Comparison of ENCODE assay signal across 7 mouse cellular contexts in the genomic region with DNA sequence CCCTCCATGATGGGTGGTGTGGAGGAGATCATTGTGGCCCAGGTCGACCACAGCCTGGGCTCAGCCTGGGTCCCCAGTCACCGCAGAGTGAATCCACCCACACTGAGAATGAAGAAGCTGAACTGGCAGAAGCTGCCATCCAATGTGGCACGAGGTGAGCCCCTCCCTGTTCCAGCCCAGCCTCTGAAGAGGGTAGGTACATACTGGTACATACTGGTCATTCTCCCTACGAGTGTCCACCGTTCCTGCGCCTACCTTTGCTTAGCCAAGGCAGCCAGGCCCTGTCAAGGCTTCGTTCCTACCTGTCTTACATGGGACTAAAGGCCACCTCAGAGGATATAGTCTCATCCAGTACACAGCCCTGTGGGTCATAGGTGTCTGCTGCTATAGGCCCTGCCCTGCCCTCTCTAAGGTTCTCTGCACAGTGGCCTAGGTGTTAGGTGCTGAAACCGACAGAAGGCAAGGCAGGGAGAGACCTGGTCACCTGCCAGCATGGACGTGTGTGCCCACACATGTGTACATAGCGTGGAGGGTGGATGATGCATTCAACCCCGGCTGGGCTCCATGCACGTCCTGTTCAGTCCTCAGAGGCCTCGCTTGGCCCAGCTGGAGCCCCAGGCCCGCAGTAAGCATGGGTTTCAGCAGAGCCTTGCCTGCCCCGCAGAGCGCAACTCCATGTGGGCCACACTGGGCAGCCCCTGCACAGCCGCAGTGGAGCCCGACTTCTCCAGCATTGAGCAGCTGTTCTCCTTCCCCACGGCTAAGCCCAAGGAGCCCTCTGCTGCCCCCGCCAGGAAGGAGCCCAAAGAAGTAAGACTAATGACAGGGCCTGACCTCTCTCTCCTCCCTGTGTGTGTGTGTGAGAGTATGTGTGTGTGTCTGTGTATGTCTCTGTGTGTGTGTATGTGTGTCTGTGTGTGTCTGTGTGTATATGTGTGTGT. TPM values are rescaled to one million over a fixed set of nuclear protein-coding genes. Genes with fewer than 3 reads are reported as not detected.
DNase-seq lines count a peak whose midpoint lies in the region; ATAC-seq and TF ChIP-seq lines count a peak whose summit lies in the region.

No protein-coding gene starts in this region.

- H3K27me3 ChIP-seq in hindbrain, embryonic 10.5 days (ENCODE audit: insufficient read depth, poor library complexity, severe bottlenecking): no peaks in the 10 kb centered on the region
- no peaks in the 10 kb centered on the region for H3K27me3 ChIP-seq in liver, embryonic 12.5 days (replicated peaks)
- no peaks in the 10 kb centered on the region for H3K27me3 ChIP-seq in midbrain, embryonic 16.5 days (ENCODE audit: control insufficient read depth, insufficient read depth, low read depth, low read length)

- H3K4me1 ChIP-seq in cortical plate, adult 2 months (ENCODE audit: control insufficient read depth, insufficient read depth, low read length): no peaks in the 10 kb centered on the region
- H3K4me1 ChIP-seq in hindbrain, embryonic 10.5 days (replicated peaks): peaks cover 26% of the 10 kb centered on the region
- H3K4me1 ChIP-seq in liver, embryonic 12.5 days: peaks cover 13% of the 10 kb centered on the region
- no peaks in the 10 kb centered on the region for H3K4me1 ChIP-seq in midbrain, embryonic 16.5 days (ENCODE audit: control insufficient read depth, insufficient read depth, low read length)

- H3K9ac ChIP-seq in liver, embryonic 12.5 days: no peak overlapping the region
- no peak overlapping the region for H3K9ac ChIP-seq in midbrain, embryonic 16.5 days (ENCODE audit: low read depth, low read length)

- peak; percentile 41 for ATAC-seq in liver, embryonic 12.5 days
- peak; percentile 57; the same call in 1 of the 2 replicates for ATAC-seq in midbrain, embryonic 16.5 days

- no peak overlapping the region for H3K4me2 ChIP-seq in liver, embryonic 12.5 days
- no peak overlapping the region for H3K4me2 ChIP-seq in midbrain, embryonic 16.5 days (ENCODE audit: low read length)

- no peak overlapping the region for H3K27ac ChIP-seq in cortical plate, adult 2 months (ENCODE audit: insufficient read depth, low read length)
- H3K27ac ChIP-seq in hindbrain, embryonic 10.5 days: peak overlapping the region; percentile 70
- H3K27ac ChIP-seq in liver, embryonic 12.5 days: no peak overlapping the region
- H3K27ac ChIP-seq in midbrain, embryonic 16.5 days (ENCODE audit: low read length): no peak overlapping the region

- TF ChIP-seq CTCF in cortical plate, adult 2 months (IDR thresholded peaks at IDR 0.05; ENCODE audit: extremely low read depth, insufficient read depth, low read length): peak; percentile 45

- TF ChIP-seq POLR2A in cortical plate, adult 2 months (IDR thresholded peaks at IDR 0.05; ENCODE audit: extremely low read depth, insufficient read depth, low read length): no peak

- WGBS in hindbrain, embryonic 10.5 days: 63% methylated on average over 20 of the region's 20 CpGs
- WGBS in liver, embryonic 12.5 days (ENCODE audit: insufficient replicate concordance): 65% methylated on average over 20 of the region's 20 CpGs
- WGBS in midbrain, embryonic 16.5 days: 63% methylated on average over 20 of the region's 20 CpGs

- H3K9me3 ChIP-seq in hindbrain, embryonic 10.5 days: no peaks in the 10 kb centered on the region
- no peaks in the 10 kb centered on the region for H3K9me3 ChIP-seq in liver, embryonic 12.5 days (replicated peaks)
- no peaks in the 10 kb centered on the region for H3K9me3 ChIP-seq in midbrain, embryonic 16.5 days (replicated peaks; ENCODE audit: control insufficient read depth, low read length, poor library complexity, severe bottlenecking)

- H3K4me3 ChIP-seq in cortical plate, adult 2 months (ENCODE audit: insufficient read depth, low read length): no peak overlapping the region
- H3K4me3 ChIP-seq in hindbrain, embryonic 10.5 days: no peak overlapping the region
- no peak overlapping the region for H3K4me3 ChIP-seq in liver, embryonic 12.5 days
- H3K4me3 ChIP-seq in midbrain, embryonic 16.5 days (ENCODE audit: low read depth, low read length): no peak overlapping the region

- peak; percentile 44 for DNase-seq in ovary, postnatal 14 days (ENCODE audit: low spot score)
- DNase-seq in ovary, postnatal 10 days (ENCODE audit: low spot score): no peak
- DNase-seq in hindbrain, embryonic 10.5 days (ENCODE audit: low spot score): peak; percentile 65
- no peak for DNase-seq in frontal cortex, postnatal 25 days (ENCODE audit: low spot score in 2 of 2)

- H3K36me3 ChIP-seq in hindbrain, embryonic 10.5 days: no peaks in the 10 kb centered on the region
- H3K36me3 ChIP-seq in liver, embryonic 12.5 days: peaks cover 71% of the 10 kb centered on the region
- no peaks in the 10 kb centered on the region for H3K36me3 ChIP-seq in midbrain, embryonic 16.5 days (ENCODE audit: control insufficient read depth, insufficient read depth, low read length)

RNA-seq across cellular contexts. Expression of a gene that starts 14.9 kb away (rescaled TPM):
- 38.0 and 44.6 TPM in 2 replicates for polyA plus RNA-seq in cortical plate, adult 2 months (2012; rRNA removed)
- polyA plus RNA-seq in hindbrain, embryonic 10.5 days (2016; fragmentation: Nextera tagmentation; extraction: Ambion mirVana): 3.7 and 5.5 TPM in 2 replicates
- polyA plus RNA-seq in liver, embryonic 12.5 days (2016; fragmentation: Nextera tagmentation; extraction: Ambion mirVana): 5.2 and 5.6 TPM in 2 replicates
- polyA plus RNA-seq in midbrain, embryonic 16.5 days (2015; fragmentation: Nextera tagmentation; extraction: Ambion mirVana): 4.0 and 4.2 TPM in 2 replicates

RNA-seq across cellular contexts. Expression of a gene that starts 16.4 kb away (rescaled TPM):
- polyA plus RNA-seq in cortical plate, adult 2 months (2012; rRNA removed): 104 and 122 TPM in 2 replicates
- 1.5 and 1.8 TPM in 2 replicates for polyA plus RNA-seq in hindbrain, embryonic 10.5 days (2016; fragmentation: Nextera tagmentation; extraction: Ambion mirVana)
- polyA plus RNA-seq in liver, embryonic 12.5 days (2016; fragmentation: Nextera tagmentation; extraction: Ambion mirVana): 2.2 and 2.7 TPM in 2 replicates
- polyA plus RNA-seq in midbrain, embryonic 16.5 days (2015; fragmentation: Nextera tagmentation; extraction: Ambion mirVana): 0.53 and 0.67 TPM in 2 replicates

RNA-seq across cellular contexts. Expression of a gene that starts 39.5 kb away (rescaled TPM):
- polyA plus RNA-seq in cortical plate, adult 2 months (2012; rRNA removed): 25.6 and 29.3 TPM in 2 replicates
- 281 and 334 TPM in 2 replicates for polyA plus RNA-seq in hindbrain, embryonic 10.5 days (2016; fragmentation: Nextera tagmentation; extraction: Ambion mirVana)
- 126 and 137 TPM in 2 replicates for polyA plus RNA-seq in liver, embryonic 12.5 days (2016; fragmentation: Nextera tagmentation; extraction: Ambion mirVana)
- 41.7 and 44.1 TPM in 2 replicates for polyA plus RNA-seq in midbrain, embryonic 16.5 days (2015; fragmentation: Nextera tagmentation; extraction: Ambion mirVana)

Comparison
In these comparisons a context has a peak if more than half of its experiments do, and no peak if none do; other contexts are left out.
1. DNase-seq: peak in ovary, postnatal 14 days (single experiment) and hindbrain, embryonic 10.5 days (single experiment); none in ovary, postnatal 10 days (single experiment) and frontal cortex, postnatal 25 days (0 of 2).
2. RNA of a gene that starts 16.4 kb away (polyA plus RNA-seq): 104 to 122 TPM in cortical plate, adult 2 months; 2.2 to 2.7 TPM in liver, embryonic 12.5 days, 1.5 to 1.8 TPM in hindbrain, embryonic 10.5 days and 0.53 to 0.67 TPM in midbrain, embryonic 16.5 days; every median in the first group is over 10 times any median in the second.